Mouse (Mus musculus) liver, embryonic 13.5 days (tissue): ENCODE data around the gene Xkr7. TPM values are rescaled to one million over a fixed set of nuclear protein-coding genes. Genes with fewer than 3 reads are reported as not detected.

Experiments used
- ATAC-seq: fragments of 200-750 bp; cut with Nextera tagmentation; 2 replicates; pipeline ENCODE4 v1.8.0; 2017; ENCODE audit warnings: low read depth, mild to moderate bottlenecking, moderate number of reproducible peaks, moderate library complexity
- DNase-seq: peaks from one replicate; pipeline ENCODE4 v3.0.0; 2022
- H3K27ac ChIP-seq: fragments of 300-500 bp; sonication (generic); 2 replicates; pipeline ENCODE4 v1.5.1; 2015; ENCODE audit warnings: moderate library complexity, mild to moderate bottlenecking, inconsistent platforms
- H3K27me3 ChIP-seq: fragments of 300-500 bp; sonication (generic); 2 replicates; pipeline ENCODE4 v1.6.1; 2015; ENCODE audit warnings: mild to moderate bottlenecking, inconsistent platforms
- H3K36me3 ChIP-seq: fragments of 300-500 bp; sonication (generic); 2 replicates; pipeline ENCODE4 v1.6.1; 2015; ENCODE audit warnings: mild to moderate bottlenecking, inconsistent platforms
- H3K4me1 ChIP-seq: fragments of 300-500 bp; sonication (generic); replicated peaks from 2 replicates; pipeline ENCODE4 v1.6.1; 2015; ENCODE audit warnings: inconsistent platforms
- H3K4me2 ChIP-seq: fragments of 300-500 bp; sonication (generic); 2 replicates; pipeline ENCODE4 v1.6.1; 2015; ENCODE audit warnings: inconsistent platforms, mild to moderate bottlenecking, moderate library complexity
- H3K4me3 ChIP-seq: fragments of 300-500 bp; sonication (generic); replicated peaks from 2 replicates; pipeline ENCODE4 v1.5.1; 2015; ENCODE audit warnings: mild to moderate bottlenecking, inconsistent platforms
- H3K9ac ChIP-seq: fragments of 300-500 bp; sonication (generic); 2 replicates; pipeline ENCODE4 v1.6.1; 2015; ENCODE audit warnings: mild to moderate bottlenecking, inconsistent platforms
- H3K9me3 ChIP-seq: fragments of 300-500 bp; sonication (generic); replicated peaks from 2 replicates; pipeline ENCODE4 v1.6.1; 2016; ENCODE audit warnings: inconsistent platforms
- WGBS: fragments of 180-500 bp; shearing (Covaris S2); methylation state at CpG from one replicate; pipeline ENCODE4 v1.1.7; 2015; ENCODE audit not compliant: insufficient replicate concordance; 5-methylcytosine and 5-hydroxymethylcytosine counted together
- polyA plus RNA-seq: library from polyadenylated mRNA; unstranded; fragments of >200 nt; fragmentation: Nextera tagmentation; extraction: Ambion mirVana; gene quantifications from 2 replicates; pipeline ENCODE4 v1.2.1, GENCODE M21; 2015

The Xkr7 gene
- polyA plus RNA-seq, 1 experiment from 2014 or later, result not detected

GRCm38 (mm10) chr2:153014758-153015593 is 16.7 kb upstream of the Xkr7 start, which contains the start of gene Pdrg1:
Gene Pdrg1, minus strand, starts transcription at chr2:153015427.
- Histone ChIP-seq H3K4me1 (peaks cover 12% of the 10 kb centered on the region), H3K27me3 (peaks cover 18% of the 10 kb centered on the region), H3K27ac (no peak within 1 kb of the TSS), H3K36me3 (peaks cover 35% of the 10 kb centered on the region), H3K4me3 (peak within 1 kb of the TSS; percentile 81), H3K9me3 (no peaks in the 10 kb centered on the region), H3K9ac (peak within 1 kb of the TSS; percentile 82), H3K4me2 (peak within 1 kb of the TSS; percentile 89)
- peak; percentile 88 for DNase-seq
- 1% methylated on average over 54 of the region's 54 CpGs for WGBS
- peak; percentile 96 for ATAC-seq

GRCm38 (mm10) chr2:153015804-153016203 is 15.8 kb upstream of the Xkr7 start:
- Histone ChIP-seq H3K9ac (no peak overlapping the region), H3K27me3 (peaks cover 18% of the 10 kb centered on the region), H3K4me1 (peaks cover 12% of the 10 kb centered on the region), H3K4me3 (no peak overlapping the region), H3K4me2 (peak overlapping the region; percentile 89; the same call in 1 of the 2 replicates), H3K36me3 (peaks cover 28% of the 10 kb centered on the region), H3K27ac (no peak overlapping the region), H3K9me3 (no peaks in the 10 kb centered on the region)
- DNase-seq, result no peak
- 50% methylated on average over 8 of the region's 8 CpGs for WGBS
- no peak for ATAC-seq

GRCm38 (mm10) chr2:153016786-153017185 is 14.9 kb upstream of the Xkr7 start:
- Histone ChIP-seq H3K4me3 (no peak overlapping the region), H3K27me3 (peaks cover 18% of the 10 kb centered on the region), H3K9ac (no peak overlapping the region), H3K4me2 (no peak overlapping the region), H3K27ac (no peak overlapping the region), H3K4me1 (peaks cover 12% of the 10 kb centered on the region), H3K9me3 (no peaks in the 10 kb centered on the region), H3K36me3 (peaks cover 20% of the 10 kb centered on the region)
- ATAC-seq (no peak), DNase-seq (no peak)
- 31% methylated on average over 5 of the region's 5 CpGs for WGBS

- H3K9ac ChIP-seq, result no peak overlapping the region
- H3K27ac ChIP-seq, result no peak overlapping the region
- no peaks in the 10 kb centered on the region for H3K36me3 ChIP-seq
- H3K27me3 ChIP-seq, result peaks cover 18% of the 10 kb centered on the region
- DNase-seq (no peak), ATAC-seq (no peak)
- WGBS, result 69% methylated on average over 3 of the region's 3 CpGs
- H3K4me1 ChIP-seq, result peaks cover 4% of the 10 kb centered on the region
- H3K4me2 ChIP-seq, result no peak overlapping the region
- no peak overlapping the region for H3K4me3 ChIP-seq
- H3K9me3 ChIP-seq, result no peaks in the 10 kb centered on the region
Observed at GRCm38 (mm10) chr2:153019355-153019754, 12.3 kb upstream of the Xkr7 start.

- Histone ChIP-seq H3K27ac (no peak overlapping the region), H3K4me1 (no peaks in the 10 kb centered on the region), H3K4me2 (no peak overlapping the region), H3K4me3 (no peak overlapping the region), H3K36me3 (no peaks in the 10 kb centered on the region), H3K9me3 (no peaks in the 10 kb centered on the region), H3K27me3 (peaks cover 18% of the 10 kb centered on the region), H3K9ac (no peak overlapping the region)
- DNase-seq (no peak), ATAC-seq (no peak)
- 50% methylated on average over 3 of the region's 3 CpGs for WGBS
Observed at GRCm38 (mm10) chr2:153021163-153021562, 10.5 kb upstream of the Xkr7 start.

GRCm38 (mm10) chr2:153022855-153023254 is 8.8 kb upstream of the Xkr7 start:
- ATAC-seq (no peak), DNase-seq (no peak)
- Histone ChIP-seq H3K4me2 (no peak overlapping the region), H3K27ac (no peak overlapping the region), H3K4me3 (no peak overlapping the region), H3K9ac (no peak overlapping the region), H3K27me3 (peaks cover 20% of the 10 kb centered on the region), H3K9me3 (no peaks in the 10 kb centered on the region), H3K36me3 (no peaks in the 10 kb centered on the region), H3K4me1 (no peaks in the 10 kb centered on the region)
- WGBS, result 39% methylated on average over 4 of the region's 4 CpGs

- H3K9ac ChIP-seq, result no peak overlapping the region
- no peaks in the 10 kb centered on the region for H3K9me3 ChIP-seq
- H3K36me3 ChIP-seq, result no peaks in the 10 kb centered on the region
- H3K4me3 ChIP-seq, result no peak overlapping the region
- no peaks in the 10 kb centered on the region for H3K4me1 ChIP-seq
- no peak for DNase-seq
- no peak overlapping the region for H3K4me2 ChIP-seq
- H3K27me3 ChIP-seq, result peaks cover 39% of the 10 kb centered on the region
- H3K27ac ChIP-seq, result no peak overlapping the region
- WGBS, result 45% methylated on average over 7 of the region's 7 CpGs
- no peak for ATAC-seq
Observed at GRCm38 (mm10) chr2:153026052-153026451, 5.6 kb upstream of the Xkr7 start.

GRCm38 (mm10) chr2:153027501-153027900 is 4.2 kb upstream of the Xkr7 start:
- Histone ChIP-seq H3K27me3 (peaks cover 54% of the 10 kb centered on the region), H3K4me1 (peaks cover 8% of the 10 kb centered on the region), H3K4me2 (no peak overlapping the region), H3K9me3 (no peaks in the 10 kb centered on the region), H3K27ac (no peak overlapping the region), H3K36me3 (no peaks in the 10 kb centered on the region), H3K4me3 (no peak overlapping the region), H3K9ac (no peak overlapping the region)
- 47% methylated on average over 4 of the region's 4 CpGs for WGBS
- no peak for ATAC-seq
- DNase-seq, result no peak

- DNase-seq (no peak), ATAC-seq (no peak)
- H3K27me3 ChIP-seq, result peaks cover 80% of the 10 kb centered on the region
- H3K4me3 ChIP-seq, result no peak overlapping the region
- H3K4me1 ChIP-seq, result peaks cover 9% of the 10 kb centered on the region
- H3K9me3 ChIP-seq, result no peaks in the 10 kb centered on the region
- no peaks in the 10 kb centered on the region for H3K36me3 ChIP-seq
- no peak overlapping the region for H3K4me2 ChIP-seq
- 22% methylated on average over 4 of the region's 4 CpGs for WGBS
- H3K27ac ChIP-seq, result no peak overlapping the region
- no peak overlapping the region for H3K9ac ChIP-seq
Observed at GRCm38 (mm10) chr2:153030422-153030821, 1.2 kb upstream of the Xkr7 start.

GRCm38 (mm10) chr2:153032083-153032842 is 611 bp downstream of the Xkr7 start:
- H3K4me1 ChIP-seq, result peaks cover 9% of the 10 kb centered on the region
- DNase-seq (peak; percentile 61), ATAC-seq (peak; percentile 60; the same call in 1 of the 2 replicates)
- H3K9me3 ChIP-seq, result no peaks in the 10 kb centered on the region
- peak overlapping the region; percentile 48 for H3K4me3 ChIP-seq
- WGBS, result 3% methylated on average over 56 of the region's 58 CpGs
- H3K9ac ChIP-seq, result no peak overlapping the region
- H3K36me3 ChIP-seq, result no peaks in the 10 kb centered on the region
- peaks cover 75% of the 10 kb centered on the region for H3K27me3 ChIP-seq
- H3K4me2 ChIP-seq, result peak overlapping the region; percentile 65
- H3K27ac ChIP-seq, result no peak overlapping the region

- H3K36me3 ChIP-seq, result no peaks in the 10 kb centered on the region
- no peak overlapping the region for H3K9ac ChIP-seq
- peaks cover 9% of the 10 kb centered on the region for H3K4me1 ChIP-seq
- no peaks in the 10 kb centered on the region for H3K9me3 ChIP-seq
- H3K4me3 ChIP-seq, result no peak overlapping the region
- H3K27me3 ChIP-seq, result peaks cover 73% of the 10 kb centered on the region
- ATAC-seq, result no peak
- H3K4me2 ChIP-seq, result no peak overlapping the region
- 16% methylated on average over 4 of the region's 4 CpGs for WGBS
- no peak for DNase-seq
- H3K27ac ChIP-seq, result no peak overlapping the region
Observed at GRCm38 (mm10) chr2:153032973-153033372, 1.3 kb downstream of the Xkr7 start.
